Mouse (Mus musculus): Measurements from ENCODE around the gene Gm37240. TPM values are rescaled to one million over a fixed set of nuclear protein-coding genes. Genes with fewer than 3 reads are reported as not detected.

The Gm37240 gene
- total and polyA plus RNA-seq, 2 experiments from 2014 or later, result 0.43 to 1.9 TPM

DNA sequence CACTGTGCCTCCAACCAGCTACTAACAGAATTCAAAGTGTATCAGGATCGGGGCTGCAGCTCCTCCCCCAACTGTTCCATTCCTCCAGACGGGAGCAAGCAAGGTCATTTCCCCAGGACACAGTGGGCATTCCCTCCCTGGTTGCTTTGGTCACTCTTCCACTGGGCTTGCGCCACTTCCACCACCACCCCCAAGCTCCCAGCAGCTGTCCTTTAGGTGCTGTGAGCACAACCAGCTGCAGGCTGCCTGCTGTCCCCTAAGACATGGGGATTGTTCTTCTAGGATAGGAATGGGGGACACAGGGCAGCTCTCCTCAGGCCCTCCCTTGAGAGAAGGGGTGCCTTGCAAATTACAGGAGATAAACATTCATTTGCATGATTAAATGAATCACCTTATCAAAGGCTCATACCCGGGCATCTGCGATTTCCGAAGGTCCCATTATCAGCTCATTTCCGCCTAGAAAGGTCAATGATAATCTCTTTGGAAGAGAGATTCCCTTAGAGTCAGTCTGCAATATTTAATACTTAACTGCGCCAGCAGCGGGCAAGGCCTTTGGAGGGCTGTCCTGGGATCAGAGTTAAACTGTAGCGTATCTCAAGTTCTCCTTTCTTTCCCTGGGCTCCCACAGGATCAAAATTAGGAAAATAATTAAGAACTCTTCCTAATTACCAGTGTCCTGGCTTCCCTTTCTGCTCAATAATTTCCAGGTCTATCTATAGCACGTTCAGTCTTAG, 1247.4 kb downstream of the Gm37240 start:
- TF ChIP-seq CTCF (IDR thresholded peaks at IDR 0.05), result no peak
- H3K27me3 ChIP-seq (ENCODE audit: insufficient read depth, low read length), result no peaks in the 10 kb centered on the region
- no peaks in the 10 kb centered on the region for H3K4me1 ChIP-seq (ENCODE audit: insufficient read depth, low read length)
- H3K27ac ChIP-seq (ENCODE audit: low read depth, low read length), result no peak overlapping the region
- WGBS, result 46% methylated on average over 11 of the region's 11 CpGs
- no peaks in the 10 kb centered on the region for H3K9me3 ChIP-seq (ENCODE audit: low read length)
- no peak overlapping the region for H3K9ac ChIP-seq (replicated peaks; ENCODE audit: low read length, poor library complexity, severe bottlenecking)
- DNase-seq (ENCODE audit: low spot score) (no peak), ATAC-seq (ENCODE audit: low FRiP score) (no peak)
- no peak overlapping the region for H3K4me3 ChIP-seq (ENCODE audit: low read depth, low read length)
- H3K4me2 ChIP-seq (ENCODE audit: low read depth, low read length, poor library complexity, severe bottlenecking), result no peak overlapping the region
- no peaks in the 10 kb centered on the region for H3K36me3 ChIP-seq (ENCODE audit: insufficient read depth, low read length)

DNA sequence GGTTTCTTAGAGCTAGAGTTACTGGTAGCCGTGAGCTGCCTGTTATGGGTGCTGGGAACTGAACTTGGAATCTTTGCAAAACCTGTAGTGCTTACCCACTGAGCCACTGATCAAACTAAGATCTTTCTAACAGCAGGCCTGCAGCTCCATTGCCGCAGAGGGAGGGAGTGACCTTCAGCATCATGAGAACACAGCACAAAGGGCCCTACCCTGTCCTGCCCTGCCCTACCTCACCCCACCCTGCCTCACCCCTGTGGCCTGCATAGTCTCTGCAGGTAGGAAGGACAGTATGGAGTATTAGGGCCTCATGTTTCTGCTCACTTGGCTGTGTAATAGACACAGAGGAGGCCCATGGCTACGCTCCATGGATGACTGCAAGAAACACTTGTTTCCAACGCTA, 1248.5 kb downstream of the Gm37240 start:
- H3K4me2 ChIP-seq (ENCODE audit: low read depth, low read length, poor library complexity, severe bottlenecking), result no peak overlapping the region
- no peaks in the 10 kb centered on the region for H3K4me1 ChIP-seq (ENCODE audit: insufficient read depth, low read length)
- no peak overlapping the region for H3K27ac ChIP-seq (ENCODE audit: low read depth, low read length)
- H3K9ac ChIP-seq (replicated peaks; ENCODE audit: low read length, poor library complexity, severe bottlenecking), result no peak overlapping the region
- no peak for DNase-seq (ENCODE audit: low spot score)
- 83% methylated on average over 4 of the region's 4 CpGs for WGBS
- H3K4me3 ChIP-seq (ENCODE audit: low read depth, low read length), result no peak overlapping the region
- TF ChIP-seq CTCF (IDR thresholded peaks at IDR 0.05), result no peak
- no peaks in the 10 kb centered on the region for H3K36me3 ChIP-seq (ENCODE audit: insufficient read depth, low read length)
- ATAC-seq (ENCODE audit: low FRiP score), result no peak
- no peaks in the 10 kb centered on the region for H3K9me3 ChIP-seq (ENCODE audit: low read length)
- no peaks in the 10 kb centered on the region for H3K27me3 ChIP-seq (ENCODE audit: insufficient read depth, low read length)

DNA sequence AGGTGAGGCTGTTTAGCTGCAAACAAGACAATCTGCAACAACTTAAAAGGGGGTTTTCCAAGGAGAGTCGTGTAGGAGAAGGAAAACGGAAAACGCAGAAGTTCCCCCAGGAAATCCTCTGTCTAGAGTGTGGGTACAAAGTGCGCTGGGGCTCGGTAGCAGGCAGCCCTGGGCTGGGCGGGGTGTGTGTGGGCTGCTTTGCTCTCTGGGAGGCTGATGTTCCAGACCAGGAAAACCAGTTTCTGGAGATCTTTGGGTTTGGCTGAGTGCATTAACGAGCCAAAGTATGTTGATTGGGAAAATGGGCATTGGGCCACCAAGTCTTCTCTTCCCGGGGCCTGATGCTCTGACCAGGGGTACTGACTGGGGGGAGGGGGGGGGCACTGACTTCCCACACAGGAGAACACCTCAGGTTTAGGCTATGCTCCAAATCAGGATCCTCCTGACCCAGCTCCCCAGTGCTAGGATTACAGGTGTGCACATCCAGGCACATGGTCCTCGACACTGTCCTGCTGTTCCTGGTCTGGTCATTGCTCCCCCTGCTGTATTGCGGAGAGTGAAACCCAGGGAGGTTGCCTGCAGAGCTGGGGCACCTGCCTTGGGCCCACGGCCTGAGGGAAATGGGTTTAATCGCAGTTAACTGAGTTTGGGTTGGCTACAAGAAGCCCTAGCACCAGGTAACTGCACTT, 1249.3 kb downstream of the Gm37240 start:
- ATAC-seq (ENCODE audit: low FRiP score), result no peak
- no peak for TF ChIP-seq CTCF (IDR thresholded peaks at IDR 0.05)

DNA sequence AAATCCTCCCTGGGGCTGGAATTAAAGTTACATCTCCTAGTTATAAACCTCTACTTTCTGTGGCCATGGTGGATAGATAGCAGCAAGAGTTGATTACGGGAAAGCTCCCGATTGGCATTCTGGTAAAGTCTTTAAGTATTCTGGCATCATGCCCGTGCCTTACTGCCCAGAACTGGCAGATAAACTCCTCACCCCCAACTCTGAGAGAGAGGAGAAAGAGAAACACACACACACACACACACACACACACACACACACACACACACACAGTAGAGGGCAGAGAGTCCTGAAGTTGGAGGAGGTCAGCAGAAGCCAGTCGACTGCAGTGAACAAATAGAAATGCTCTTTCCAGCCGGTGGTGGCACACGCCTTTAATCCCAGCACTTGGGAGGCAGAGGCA, 1250.2 kb downstream of the Gm37240 start:
- Histone ChIP-seq H3K4me1 (ENCODE audit: insufficient read depth, low read length) (no peaks in the 10 kb centered on the region), H3K9me3 (ENCODE audit: low read length) (no peaks in the 10 kb centered on the region), H3K36me3 (ENCODE audit: insufficient read depth, low read length) (no peaks in the 10 kb centered on the region), H3K4me2 (ENCODE audit: low read depth, low read length, poor library complexity, severe bottlenecking) (no peak overlapping the region), H3K27ac (ENCODE audit: low read depth, low read length) (no peak overlapping the region), H3K4me3 (ENCODE audit: low read depth, low read length) (no peak overlapping the region), H3K9ac (replicated peaks; ENCODE audit: low read length, poor library complexity, severe bottlenecking) (no peak overlapping the region), H3K27me3 (ENCODE audit: insufficient read depth, low read length) (no peaks in the 10 kb centered on the region)
- no peak for TF ChIP-seq CTCF (IDR thresholded peaks at IDR 0.05)
- DNase-seq (ENCODE audit: low spot score) (no peak), ATAC-seq (ENCODE audit: low FRiP score) (no peak)
- WGBS, result 75% methylated on average over 6 of the region's 6 CpGs

More for the DNA sequence above, 1249.3 kb downstream of the Gm37240 start:
- no peaks in the 10 kb centered on the region for H3K27me3 ChIP-seq (ENCODE audit: insufficient read depth, low read length)
- no peak overlapping the region for H3K4me3 ChIP-seq (ENCODE audit: low read depth, low read length)
- DNase-seq (ENCODE audit: low spot score), result no peak
- no peaks in the 10 kb centered on the region for H3K4me1 ChIP-seq (ENCODE audit: insufficient read depth, low read length)
- no peaks in the 10 kb centered on the region for H3K36me3 ChIP-seq (ENCODE audit: insufficient read depth, low read length)
- no peak overlapping the region for H3K9ac ChIP-seq (replicated peaks; ENCODE audit: low read length, poor library complexity, severe bottlenecking)
- H3K9me3 ChIP-seq (ENCODE audit: low read length), result no peaks in the 10 kb centered on the region
- no peak overlapping the region for H3K27ac ChIP-seq (ENCODE audit: low read depth, low read length)
- no peak overlapping the region for H3K4me2 ChIP-seq (ENCODE audit: low read depth, low read length, poor library complexity, severe bottlenecking)
- 71% methylated on average over 12 of the region's 12 CpGs for whole genome bisulfite sequencing

DNA sequence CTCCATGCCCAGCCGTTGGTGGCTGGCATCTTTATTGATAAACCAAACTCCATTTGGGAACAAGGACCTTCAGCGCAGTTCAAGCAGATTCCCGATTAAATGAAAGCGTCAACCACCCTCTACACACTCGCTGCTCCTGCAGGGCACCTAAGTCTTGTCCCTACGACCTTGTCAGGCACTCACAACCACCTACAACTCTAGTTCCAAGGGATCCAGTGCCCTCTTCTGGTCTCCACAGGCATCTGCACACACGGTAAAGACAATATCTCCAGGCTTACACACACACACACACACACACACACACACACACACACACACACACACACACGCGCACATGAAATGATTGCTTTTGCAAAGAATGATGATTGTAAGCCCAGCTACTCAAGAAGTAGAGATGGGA, 1255.7 kb downstream of the Gm37240 start:
- ATAC-seq (ENCODE audit: low FRiP score), result no peak
- TF ChIP-seq CTCF (IDR thresholded peaks at IDR 0.05), result no peak
- Histone ChIP-seq H3K36me3 (ENCODE audit: insufficient read depth, low read length) (no peaks in the 10 kb centered on the region), H3K27me3 (ENCODE audit: insufficient read depth, low read length) (no peaks in the 10 kb centered on the region), H3K4me2 (ENCODE audit: low read depth, low read length, poor library complexity, severe bottlenecking) (no peak overlapping the region), H3K4me3 (ENCODE audit: low read depth, low read length) (no peak overlapping the region), H3K4me1 (ENCODE audit: insufficient read depth, low read length) (no peaks in the 10 kb centered on the region), H3K9me3 (ENCODE audit: low read length) (no peaks in the 10 kb centered on the region), H3K27ac (ENCODE audit: low read depth, low read length) (no peak overlapping the region), H3K9ac (replicated peaks; ENCODE audit: low read length, poor library complexity, severe bottlenecking) (no peak overlapping the region)
- 95% methylated on average over 9 of the region's 9 CpGs for WGBS
- DNase-seq (ENCODE audit: low spot score), result no peak

DNA sequence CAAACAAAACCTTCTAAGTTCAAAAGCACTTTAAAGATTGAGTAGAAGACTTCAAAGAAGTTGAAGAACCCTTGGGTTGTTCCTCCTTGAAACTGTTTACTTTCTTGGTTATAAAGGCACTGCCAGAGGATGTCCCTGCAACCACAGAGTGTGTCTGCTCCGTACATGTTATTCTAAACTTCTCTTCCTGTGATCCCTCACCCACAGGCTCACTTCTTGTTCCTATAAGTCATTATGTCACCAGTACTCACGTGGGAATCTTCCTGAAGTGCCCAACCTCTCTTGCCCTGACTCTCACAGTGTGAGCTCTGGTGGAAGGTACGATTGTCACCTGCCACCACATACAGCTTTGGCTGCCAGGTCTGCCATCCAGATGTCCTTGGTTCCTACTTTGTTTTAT, 1265.3 kb downstream of the Gm37240 start:
- Histone ChIP-seq H3K4me1 (ENCODE audit: insufficient read depth, low read length) (no peaks in the 10 kb centered on the region), H3K4me3 (ENCODE audit: low read depth, low read length) (no peak overlapping the region), H3K36me3 (ENCODE audit: insufficient read depth, low read length) (no peaks in the 10 kb centered on the region), H3K4me2 (ENCODE audit: low read depth, low read length, poor library complexity, severe bottlenecking) (no peak overlapping the region), H3K9me3 (ENCODE audit: low read length) (no peaks in the 10 kb centered on the region), H3K27ac (ENCODE audit: low read depth, low read length) (no peak overlapping the region), H3K27me3 (ENCODE audit: insufficient read depth, low read length) (no peaks in the 10 kb centered on the region), H3K9ac (replicated peaks; ENCODE audit: low read length, poor library complexity, severe bottlenecking) (no peak overlapping the region)
- ATAC-seq (ENCODE audit: low FRiP score) (no peak), DNase-seq (ENCODE audit: low spot score) (no peak)
- TF ChIP-seq CTCF (IDR thresholded peaks at IDR 0.05), result no peak
- 68% methylated on average over 3 of the region's 3 CpGs for WGBS

Data from midbrain, postnatal 0 days (tissue).